Mouse (Mus musculus) c-Kit-positive CD71-negative TER-119-negative erythroid progenitor cells, embryonic 14.5 days (primary cell): ENCODE results near the gene 1110008L16Rik.
"Not testable (repeated sequence)": the region's sequence is repeated elsewhere in the genome, so short reads cannot be mapped to it uniquely, and the experiment has no call there.

ENCODE experiments used
- DNase-seq: peaks from one replicate; pipeline ENCODE4 v3.0.0-alpha.2; 2013; ENCODE audit warnings: low read depth

1110008L16Rik gene

GRCm38 (mm10) chr12:55343045-55343444, 43.7 kb downstream of the 1110008L16Rik start:
- not testable (repeated sequence) for DNase-seq

- no peak for DNase-seq
Observed at GRCm38 (mm10) chr12:55343998-55344397, 44.6 kb downstream of the 1110008L16Rik start.

- no peak for DNase-seq
Observed at GRCm38 (mm10) chr12:55344583-55344982, 45.2 kb downstream of the 1110008L16Rik start.

- DNase-seq = no peak
Observed at GRCm38 (mm10) chr12:55353423-55353822, 54.0 kb downstream of the 1110008L16Rik start.

GRCm38 (mm10) chr12:55354904-55355303, 55.5 kb downstream of the 1110008L16Rik start:
- peak; percentile 25 for DNase-seq

GRCm38 (mm10) chr12:55357303-55357702, 57.9 kb downstream of the 1110008L16Rik start:
- DNase-seq = no peak

- DNase-seq = peak; percentile 16
Observed at GRCm38 (mm10) chr12:55360929-55361328, 61.6 kb downstream of the 1110008L16Rik start.

GRCm38 (mm10) chr12:55365083-55365482, 65.7 kb downstream of the 1110008L16Rik start:
- no peak for DNase-seq

GRCm38 (mm10) chr12:55372424-55373055, 73.2 kb downstream of the 1110008L16Rik start:
- no peak for DNase-seq

GRCm38 (mm10) chr12:55376956-55377609, 77.7 kb downstream of the 1110008L16Rik start:
- no peak for DNase-seq

- no peak for DNase-seq
Observed at GRCm38 (mm10) chr12:55377610-55377980, 78.2 kb downstream of the 1110008L16Rik start.

GRCm38 (mm10) chr12:55384023-55384749, 84.8 kb downstream of the 1110008L16Rik start, which contains the start of gene Psma6:
Gene Psma6 (plus strand): TSS chr12:55384222.
- no peak for DNase-seq

- no peak for DNase-seq
Observed at GRCm38 (mm10) chr12:55384826-55385225, 85.4 kb downstream of the 1110008L16Rik start.

GRCm38 (mm10) chr12:55385931-55386330, 86.6 kb downstream of the 1110008L16Rik start:
- no peak for DNase-seq

GRCm38 (mm10) chr12:55386456-55386855, 87.1 kb downstream of the 1110008L16Rik start:
- no peak for DNase-seq

- no peak for DNase-seq
Observed at GRCm38 (mm10) chr12:55387083-55387787, 87.9 kb downstream of the 1110008L16Rik start.

- no peak for DNase-seq
Observed at GRCm38 (mm10) chr12:55387788-55388465, 88.5 kb downstream of the 1110008L16Rik start.

- DNase-seq = peak; percentile 71
Observed at GRCm38 (mm10) chr12:55388478-55388877, 89.1 kb downstream of the 1110008L16Rik start.

- DNase-seq = no peak
Observed at GRCm38 (mm10) chr12:55389132-55390081, 90.0 kb downstream of the 1110008L16Rik start.

GRCm38 (mm10) chr12:55392120-55392519, 92.7 kb downstream of the 1110008L16Rik start:
- no peak for DNase-seq
